Mouse (Mus musculus): Measurements from ENCODE around the gene Tubb2b.
"Not testable (repeated sequence)": the region's sequence is repeated elsewhere in the genome, so short reads cannot be mapped to it uniquely, and the experiment has no call there.

Tubb2b gene

DNA sequence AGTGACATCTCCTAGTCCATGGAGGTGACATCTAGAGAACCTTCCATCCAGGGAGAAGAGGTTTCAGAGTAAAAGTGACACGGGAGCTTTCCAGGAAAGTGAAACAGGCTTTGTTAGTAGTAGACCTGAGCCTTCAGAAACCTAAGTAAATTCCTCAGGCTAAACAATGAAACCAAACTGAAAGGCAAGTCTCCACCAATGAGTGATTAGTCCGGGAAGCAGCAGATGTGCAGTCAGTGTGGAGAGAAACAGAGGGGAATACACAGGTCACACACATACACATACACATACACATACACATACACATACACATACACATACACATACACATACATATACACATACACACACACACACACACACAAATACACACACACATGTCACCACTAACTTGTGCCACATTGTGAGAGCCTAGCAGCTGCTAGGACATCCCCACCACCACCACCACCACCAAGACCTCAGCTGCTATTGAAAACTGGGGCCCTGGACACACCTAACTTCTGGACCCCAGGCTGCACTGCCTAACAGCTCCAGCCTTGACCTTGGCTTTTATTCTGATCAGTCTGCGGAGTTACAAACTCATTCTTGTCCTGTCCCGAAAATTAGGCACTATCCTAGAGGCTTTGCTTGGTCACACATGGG, 21.1 kb downstream of the Tubb2b start:
- DNase-seq (ENCODE audit: low read depth, low spot score): peak; percentile 59

DNA sequence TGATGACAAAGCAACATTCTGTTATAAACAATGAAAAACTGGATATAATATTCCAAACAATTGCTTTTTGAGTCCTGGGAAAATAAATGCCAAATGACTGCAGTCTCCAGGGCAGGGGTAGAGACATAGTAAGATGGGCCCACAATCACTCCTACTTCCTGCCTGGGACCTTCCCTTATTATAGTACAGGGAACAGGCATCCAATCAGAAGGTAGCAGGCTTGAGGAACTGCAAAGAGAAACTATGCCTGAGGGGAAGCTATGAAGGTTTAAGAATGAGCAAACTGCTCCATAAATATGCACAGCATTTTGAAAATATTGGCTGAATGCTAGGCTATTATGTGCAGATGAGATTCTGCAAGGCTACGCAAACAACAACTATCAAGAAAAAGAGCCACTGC, 23.3 kb downstream of the Tubb2b start:
- no peak for DNase-seq (ENCODE audit: low read depth, low spot score)

- DNase-seq (ENCODE audit: low read depth, low spot score): peak; percentile 72
These were observed 24.0 kb downstream of the Tubb2b start for GRCm38 (mm10) chr13:34106256-34106655.

DNA sequence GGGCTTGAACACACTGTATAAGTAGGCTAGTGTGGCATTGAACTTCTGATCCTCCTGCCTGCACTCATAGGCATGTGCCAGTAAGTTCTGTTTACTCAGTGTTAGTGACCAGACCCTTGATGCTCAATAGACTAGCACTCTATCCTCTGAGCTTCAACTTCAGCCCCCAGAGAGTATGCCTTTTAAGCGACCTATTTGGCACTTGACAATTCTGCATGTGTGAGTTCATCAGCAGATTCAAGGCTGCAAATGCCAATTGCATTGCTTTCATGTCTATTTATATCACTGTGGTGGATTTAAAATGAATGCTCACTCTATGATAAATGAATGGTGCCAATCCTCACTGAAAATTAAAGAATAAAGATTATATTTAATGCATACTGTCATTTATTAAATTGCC, 24.9 kb downstream of the Tubb2b start:
- DNase-seq (ENCODE audit: low read depth, low spot score): no peak

DNA sequence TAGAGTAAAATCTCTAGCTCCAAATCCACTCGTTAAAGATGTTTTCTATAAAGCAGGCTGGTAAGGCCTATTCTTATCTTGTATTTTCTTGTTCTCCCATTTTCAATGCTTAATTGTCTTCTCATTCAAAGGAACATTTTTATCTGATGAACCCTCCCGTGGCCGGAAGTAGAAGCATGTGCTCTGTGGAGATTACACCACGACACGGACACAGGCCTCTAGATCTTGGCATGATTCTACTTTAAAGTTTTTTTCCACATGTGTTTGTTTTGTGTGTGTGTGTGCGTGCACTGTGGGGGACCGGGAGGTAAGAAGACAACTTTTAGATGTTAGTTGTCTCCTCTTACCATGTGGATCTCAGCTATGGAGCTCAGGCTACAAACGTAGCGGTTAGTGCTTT, 28.4 kb downstream of the Tubb2b start:
- no peak for DNase-seq (ENCODE audit: low read depth, low spot score)

GRCm38 (mm10) chr13:34101247-34101646, 29.0 kb downstream of the Tubb2b start:
- DNase-seq (ENCODE audit: low read depth, low spot score): no peak

GRCm38 (mm10) chr13:34100733-34101132, 29.5 kb downstream of the Tubb2b start:
- no peak for DNase-seq (ENCODE audit: low read depth, low spot score)

DNA sequence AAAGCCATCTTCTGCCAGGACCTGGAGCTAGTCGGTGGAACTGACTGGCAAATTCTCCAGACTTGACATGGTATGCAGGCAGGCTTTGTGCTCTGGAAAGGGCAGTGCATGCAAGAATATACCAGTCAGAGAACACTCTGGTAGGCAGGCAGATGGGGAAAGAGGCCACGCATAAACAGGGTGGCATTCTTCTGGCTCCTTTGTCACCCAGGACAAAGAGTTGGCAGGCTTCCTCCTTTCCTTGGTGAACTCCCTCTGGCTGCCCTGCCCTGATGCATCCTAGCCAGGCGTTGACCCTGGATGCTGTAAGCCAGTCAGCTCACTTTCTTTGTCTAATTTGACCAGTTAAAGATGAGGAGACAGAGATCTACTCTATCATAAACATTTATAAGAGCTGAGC, 33.2 kb downstream of the Tubb2b start:
- no peak for DNase-seq (ENCODE audit: low read depth, low spot score)

DNA sequence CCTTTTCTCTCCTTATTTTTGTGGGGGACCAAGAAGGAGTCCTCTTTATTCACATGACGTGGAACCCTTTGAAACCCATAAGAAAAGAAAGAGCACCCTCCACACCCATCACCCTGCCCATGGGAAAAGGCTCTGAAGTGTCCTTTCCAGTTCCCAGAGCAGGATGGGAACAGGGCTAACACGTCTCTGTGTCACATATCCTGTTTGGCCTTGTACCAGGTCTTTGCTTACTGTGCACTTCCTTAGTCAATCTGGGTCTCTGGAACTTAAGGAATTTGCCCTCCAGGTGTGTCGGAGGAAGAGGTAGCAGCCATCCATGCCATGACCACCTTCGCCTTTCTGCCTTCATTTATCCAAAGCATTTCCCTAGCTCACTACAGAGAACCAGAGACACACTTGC, 33.8 kb downstream of the Tubb2b start:
- DNase-seq (ENCODE audit: low read depth, low spot score): peak; percentile 39

DNA sequence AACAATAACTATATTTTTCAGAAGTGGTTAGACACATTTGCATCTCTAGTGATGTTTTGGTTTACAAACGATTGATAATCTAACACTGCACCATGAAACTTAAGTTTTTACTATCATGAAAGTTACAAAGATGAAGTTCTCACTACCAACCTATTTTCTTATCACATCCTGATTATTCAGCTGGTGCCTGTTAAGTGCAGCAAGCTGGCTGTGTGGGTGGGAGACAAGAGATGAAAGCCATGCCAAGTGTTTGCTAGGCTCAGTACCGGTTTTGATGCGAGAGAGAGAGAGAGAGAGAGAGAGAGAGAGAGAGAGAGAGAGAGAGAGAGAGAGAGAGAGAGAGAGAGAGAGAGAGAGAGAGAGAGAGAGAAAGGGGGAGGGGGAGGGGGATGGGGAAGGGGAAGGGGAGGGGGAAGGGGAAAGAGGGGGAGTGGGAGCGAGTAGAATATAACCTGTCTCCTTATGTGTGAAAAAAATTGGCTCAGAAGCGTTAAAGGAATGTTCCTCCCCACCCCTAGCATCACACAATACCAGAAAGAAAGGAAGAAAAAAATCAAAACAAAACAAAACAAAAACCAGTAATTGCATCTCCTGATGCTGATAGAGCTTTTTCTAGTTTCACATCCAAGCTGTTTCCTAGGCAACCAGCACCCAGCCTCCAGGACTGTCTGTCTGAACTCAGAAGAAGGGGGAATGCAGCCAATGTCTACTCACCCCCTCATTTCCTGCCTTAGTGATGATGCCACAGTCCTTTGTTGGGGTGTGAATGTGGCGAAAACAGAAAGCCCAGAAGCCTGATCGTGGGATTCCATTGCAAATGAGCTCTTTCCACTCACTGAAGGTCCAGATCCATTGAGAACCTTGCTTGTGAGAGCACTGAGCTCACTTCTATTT, 34.5 kb downstream of the Tubb2b start:
- DNase-seq (ENCODE audit: low read depth, low spot score): peak; percentile 69

DNA sequence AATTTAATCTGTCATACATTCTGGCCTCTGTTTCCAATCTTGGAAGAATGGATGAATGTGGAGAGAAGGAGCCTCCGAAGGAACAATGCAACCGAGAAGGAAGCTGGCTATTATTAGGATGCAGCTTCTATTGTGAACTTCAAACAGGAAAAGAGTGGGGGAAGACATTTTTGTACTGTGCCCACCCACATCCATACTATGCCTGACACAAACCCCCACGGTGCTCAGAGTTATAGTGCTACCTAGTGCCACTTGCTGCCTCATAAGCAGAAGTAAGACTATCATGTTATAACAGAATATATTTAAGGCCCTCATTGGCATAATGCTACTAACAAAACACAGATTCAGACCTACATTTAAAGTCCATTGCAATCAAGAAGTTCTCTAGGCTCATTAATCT, 40.9 kb downstream of the Tubb2b start:
- no peak for DNase-seq (ENCODE audit: low read depth, low spot score)

DNA sequence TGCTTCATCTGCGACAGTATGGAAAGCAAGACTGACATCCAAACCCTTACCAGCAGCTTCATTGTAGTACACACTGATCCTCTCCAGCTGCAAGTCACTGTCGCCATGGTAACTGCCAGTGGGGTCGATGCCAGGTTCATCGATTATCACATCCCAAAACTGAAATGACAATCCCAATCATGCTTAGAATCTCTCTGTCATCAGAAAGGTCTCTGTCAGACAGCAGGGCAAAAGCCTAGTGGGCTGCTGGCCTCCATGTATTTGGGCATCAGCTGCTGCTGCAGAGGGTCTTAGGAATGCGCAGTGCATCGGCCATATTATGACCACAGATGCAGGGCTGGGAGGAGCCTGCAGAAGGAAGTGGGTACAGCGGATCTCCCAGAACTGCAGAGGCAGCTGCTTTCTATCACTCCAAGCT, 41.4 kb downstream of the Tubb2b start:
- peak; percentile 27 for DNase-seq (ENCODE audit: low read depth, low spot score)

- not testable (repeated sequence) for DNase-seq (ENCODE audit: low read depth, low spot score)
These were observed 42.0 kb downstream of the Tubb2b start for GRCm38 (mm10) chr13:34088201-34088649.

GRCm38 (mm10) chr13:34087052-34087812, 43.0 kb downstream of the Tubb2b start:
- DNase-seq (ENCODE audit: low read depth, low spot score): peak; percentile 92

DNA sequence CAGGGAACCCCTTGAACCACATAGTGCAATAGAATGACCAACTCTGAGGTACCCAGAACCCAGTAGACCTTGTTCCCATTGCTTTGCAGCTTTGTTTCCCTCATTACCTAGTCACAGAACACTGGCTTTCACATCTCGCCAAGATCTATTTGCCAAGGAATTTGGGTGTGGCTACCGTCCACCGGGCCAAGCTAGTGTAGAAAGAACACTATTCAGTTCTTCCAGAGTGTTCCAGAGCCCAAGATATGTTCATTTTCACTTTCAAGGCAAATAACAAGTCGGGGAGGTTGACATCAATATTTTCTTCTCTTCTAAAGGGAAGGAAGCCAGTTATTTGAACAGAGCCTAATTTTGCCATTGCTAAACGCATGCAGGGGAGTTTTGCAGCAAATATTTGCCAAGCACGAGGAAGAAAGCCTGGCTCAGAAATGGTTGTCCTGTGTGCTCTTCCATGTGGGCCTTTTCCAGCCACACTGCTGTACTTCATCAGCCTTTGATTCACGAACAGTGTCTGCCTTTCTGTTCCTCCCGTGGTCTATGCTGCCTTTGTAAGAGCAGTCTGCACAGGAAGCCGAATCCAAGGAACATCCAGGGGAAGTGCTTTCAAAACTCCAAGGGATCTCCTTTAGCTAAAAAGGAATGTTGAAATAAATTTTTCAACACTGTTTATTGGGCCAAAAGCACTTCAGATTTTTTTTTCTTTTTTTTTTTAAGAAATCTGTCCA, 46.1 kb downstream of the Tubb2b start:
- DNase-seq (ENCODE audit: low read depth, low spot score): peak; percentile 57

DNA sequence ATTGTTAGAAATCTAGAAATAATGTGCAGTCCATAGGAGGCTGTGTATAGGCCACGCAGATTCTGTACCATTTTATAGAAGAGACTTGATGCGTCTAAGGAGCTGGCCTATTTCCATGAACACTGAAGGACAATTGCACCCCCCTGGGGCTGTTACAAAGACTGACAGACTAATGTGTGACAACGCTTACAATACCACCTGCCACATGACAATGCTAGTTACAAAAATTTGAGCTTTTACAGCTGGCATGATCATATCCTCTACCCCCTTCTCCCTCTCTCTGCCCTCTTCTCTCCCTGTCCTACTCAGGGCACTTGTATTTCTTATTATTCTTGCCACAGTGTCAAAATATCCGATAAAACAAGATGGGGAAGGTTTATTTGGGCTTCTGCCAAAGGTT, 48.3 kb downstream of the Tubb2b start:
- no peak for DNase-seq (ENCODE audit: low read depth, low spot score)

DNA sequence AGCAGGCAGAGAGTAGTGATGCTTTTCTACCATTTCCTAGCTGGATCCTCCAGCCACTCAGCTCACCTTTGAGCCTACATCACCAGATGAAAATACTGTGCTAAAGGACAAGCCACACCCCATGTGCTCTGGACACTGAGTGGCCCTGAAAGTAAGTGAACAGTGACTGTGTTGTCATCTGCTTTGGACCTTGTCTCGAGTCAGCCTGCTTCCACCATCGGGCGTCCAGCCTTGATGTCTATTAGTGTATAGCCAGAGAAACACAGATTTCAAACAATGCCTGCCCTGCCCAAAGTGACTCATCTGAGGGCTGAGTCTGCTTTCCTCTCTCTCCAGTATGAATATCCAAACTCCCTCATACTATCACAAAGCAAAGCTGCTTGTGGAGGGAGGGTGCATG, 50.5 kb downstream of the Tubb2b start:
- DNase-seq (ENCODE audit: low read depth, low spot score): no peak

GRCm38 (mm10) chr13:34078500-34079280, 51.6 kb downstream of the Tubb2b start:
- DNase-seq (ENCODE audit: low read depth, low spot score): no peak

GRCm38 (mm10) chr13:34077492-34078271, 52.6 kb downstream of the Tubb2b start, which contains the start of gene Tubb2a:
Tubb2a (minus strand) TSS chr13:34078007.
- DNase-seq (ENCODE audit: low read depth, low spot score): peak; percentile 81

Measured in R1 (cell line).